ENCODE assay signal across 19 mouse cellular contexts in the genomic region with DNA sequence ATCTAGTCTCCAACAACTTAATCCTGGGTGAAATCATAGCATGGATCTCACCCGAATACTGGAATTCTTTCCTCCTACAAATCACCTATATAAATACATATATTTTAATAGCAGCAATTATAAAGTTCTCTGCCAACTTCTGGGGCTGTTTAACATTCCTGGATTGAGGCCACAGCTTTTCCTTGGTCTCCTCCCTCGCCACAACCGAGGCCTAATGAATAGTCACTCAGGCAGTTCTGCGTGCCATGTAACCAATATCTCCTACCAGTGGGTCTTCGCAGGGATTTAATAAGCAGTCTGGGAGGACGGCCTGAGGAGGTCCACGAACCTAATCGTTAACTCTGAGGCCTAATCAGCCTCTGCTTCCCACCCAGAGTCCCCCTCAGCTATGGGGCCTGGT.
"Had no signal": no experiment of that assay in that cellular context is flagged by ENCODE, and none has a peak within 500 bp of the region (broad histone marks: within the 10 kb centered on the region; RNA-seq: fewer than 3 reads in every experiment).

No protein-coding gene starts in this region.

- H3K4me2 ChIP-seq: lung, embryonic 14.5 days; midbrain, embryonic 12.5 days; neural tube, embryonic 13.5 days; neural tube, embryonic 15.5 days had no signal

- H3K9ac ChIP-seq: lung, embryonic 14.5 days; midbrain, embryonic 12.5 days; neural tube, embryonic 13.5 days; neural tube, embryonic 15.5 days had no signal

- H3K9me3 ChIP-seq: midbrain, embryonic 10.5 days; midbrain, embryonic 12.5 days; neural tube, embryonic 13.5 days; neural tube, embryonic 15.5 days had no signal

- H3K27me3 ChIP-seq: midbrain, embryonic 12.5 days; neural tube, embryonic 13.5 days; neural tube, embryonic 15.5 days had no signal

- H3K4me3 ChIP-seq: midbrain, embryonic 10.5 days; midbrain, embryonic 12.5 days; myocyte; neural tube, embryonic 13.5 days; neural tube, embryonic 15.5 days had no signal

- H3K4me1 ChIP-seq: midbrain, embryonic 10.5 days; midbrain, embryonic 12.5 days; neural tube, embryonic 13.5 days; neural tube, embryonic 15.5 days had no signal

- H3K27ac ChIP-seq: midbrain, embryonic 10.5 days; midbrain, embryonic 12.5 days; neural tube, embryonic 13.5 days; neural tube, embryonic 15.5 days had no signal

- ATAC-seq: midbrain, embryonic 16.5 days had no signal

- H3K36me3 ChIP-seq: midbrain, embryonic 10.5 days; midbrain, embryonic 12.5 days; neural tube, embryonic 13.5 days; neural tube, embryonic 15.5 days had no signal

- DNase-seq: lung, adult 18-20 months; lung, embryonic 14.5 days; lung, postnatal 10 days; lung, postnatal 4 days; midbrain, embryonic 14.5 days; retina, postnatal 1 day; right cerebral cortex, adult 18-20 months; right cerebral cortex, postnatal 25 days; right cerebral cortex, postnatal 4 days; spleen, adult 18-20 months; thymus, adult 18-20 months; thymus, postnatal 14 days; thymus, postnatal 36 days had no signal
